8 mouse cellular contexts compared by ENCODE assay signal in genomic region chr1:134037172-134037571, GRCm38 (mm10). TPM values are rescaled to one million over a fixed set of nuclear protein-coding genes. Genes with fewer than 3 reads are reported as not detected.
A peak's percentile ranks its signal among the peaks of the same experiment; 100 is the strongest.
DNase-seq lines count a peak whose midpoint lies in the region; ATAC-seq and TF ChIP-seq lines count a peak whose summit lies in the region.

Fmod (plus strand) TSS chr1:134037254.

- no peaks in the 10 kb centered on the region for H3K4me1 ChIP-seq in kidney, adult 2 months (ENCODE audit: control insufficient read depth, insufficient read depth, low read length)
- H3K4me1 ChIP-seq in embryonic facial prominence, embryonic 13.5 days = peaks cover 19% of the 10 kb centered on the region
- H3K4me1 ChIP-seq in heart, embryonic 15.5 days (replicated peaks) = peaks cover 17% of the 10 kb centered on the region
- H3K4me1 ChIP-seq in lung, embryonic 14.5 days (ENCODE audit: insufficient read depth) = peaks cover 7% of the 10 kb centered on the region; the same call in 1 of the 2 replicates

- 0 out of 2 replicates have a peak, but pooled peaks have one; percentile 48 for ATAC-seq in embryonic facial prominence, embryonic 13.5 days (ENCODE audit: insufficient number of reproducible peaks, insufficient read depth, low FRiP score, low TSS enrichment, low read depth)
- peak; percentile 61 for ATAC-seq in heart, embryonic 15.5 days (replicated peaks; ENCODE audit: insufficient number of reproducible peaks, insufficient read depth, low FRiP score, low read depth)
- peak; percentile 83 for ATAC-seq in lung, embryonic 14.5 days (ENCODE audit: insufficient read depth)

- H3K36me3 ChIP-seq in kidney, adult 2 months (ENCODE audit: control insufficient read depth, insufficient read depth, low read length) = no peaks in the 10 kb centered on the region
- H3K36me3 ChIP-seq in embryonic facial prominence, embryonic 13.5 days = no peaks in the 10 kb centered on the region
- no peaks in the 10 kb centered on the region for H3K36me3 ChIP-seq in heart, embryonic 15.5 days
- H3K36me3 ChIP-seq in lung, embryonic 14.5 days (ENCODE audit: insufficient read depth) = no peaks in the 10 kb centered on the region

- peak within 1 kb of the TSS; percentile 42 for H3K4me2 ChIP-seq in embryonic facial prominence, embryonic 13.5 days
- peak within 1 kb of the TSS; percentile 49 for H3K4me2 ChIP-seq in heart, embryonic 15.5 days
- peak within 1 kb of the TSS; percentile 56 for H3K4me2 ChIP-seq in lung, embryonic 14.5 days

- H3K4me3 ChIP-seq in kidney, adult 2 months (ENCODE audit: insufficient read depth, low read depth, low read length) = no peak within 1 kb of the TSS
- H3K4me3 ChIP-seq in embryonic facial prominence, embryonic 13.5 days = no peak within 1 kb of the TSS
- peak within 1 kb of the TSS; percentile 17 for H3K4me3 ChIP-seq in heart, embryonic 15.5 days
- peak within 1 kb of the TSS; percentile 33 for H3K4me3 ChIP-seq in lung, embryonic 14.5 days (ENCODE audit: low read depth, low read length)

- TF ChIP-seq POLR2A in kidney, adult 2 months (IDR thresholded peaks at IDR 0.05; ENCODE audit: low read depth, low read length) = no peak

- no peaks in the 10 kb centered on the region for H3K9me3 ChIP-seq in embryonic facial prominence, embryonic 13.5 days
- H3K9me3 ChIP-seq in heart, embryonic 15.5 days (replicated peaks) = no peaks in the 10 kb centered on the region
- no peaks in the 10 kb centered on the region for H3K9me3 ChIP-seq in lung, embryonic 14.5 days (ENCODE audit: low read depth, low read length)

- no peak within 1 kb of the TSS for H3K27ac ChIP-seq in kidney, adult 2 months (ENCODE audit: insufficient read depth, low read depth, low read length)
- peak within 1 kb of the TSS; percentile 63 for H3K27ac ChIP-seq in embryonic facial prominence, embryonic 13.5 days
- H3K27ac ChIP-seq in heart, embryonic 15.5 days = peak within 1 kb of the TSS; percentile 56
- H3K27ac ChIP-seq in lung, embryonic 14.5 days (ENCODE audit: low read depth) = peak within 1 kb of the TSS; percentile 85

- H3K27me3 ChIP-seq in kidney, adult 2 months (replicated peaks; ENCODE audit: control insufficient read depth, insufficient read depth, low read length) = no peaks in the 10 kb centered on the region
- no peaks in the 10 kb centered on the region for H3K27me3 ChIP-seq in embryonic facial prominence, embryonic 13.5 days
- H3K27me3 ChIP-seq in heart, embryonic 15.5 days = no peaks in the 10 kb centered on the region
- H3K27me3 ChIP-seq in lung, embryonic 14.5 days (ENCODE audit: insufficient read depth, low read length) = no peaks in the 10 kb centered on the region

- TF ChIP-seq CTCF in kidney, adult 2 months (conservative IDR thresholded peaks at IDR 0.05; ENCODE audit: insufficient read depth, insufficient read length, low read depth, low read length) = no peak
- TF ChIP-seq CTCF in lung, embryonic 14.5 days (IDR thresholded peaks at IDR 0.05; ENCODE audit: low read depth) = no peak

- 22% methylated on average over 9 of the region's 9 CpGs for WGBS in kidney, adult 2 months
- 25% methylated on average over 9 of the region's 9 CpGs for WGBS in embryonic facial prominence, embryonic 13.5 days
- WGBS in heart, embryonic 15.5 days = 14% methylated on average over 9 of the region's 9 CpGs
- 13% methylated on average over 9 of the region's 9 CpGs for WGBS in lung, embryonic 14.5 days

- 0 out of 2 replicates have a peak within 1 kb of the TSS, but pooled peaks have one; percentile 6 for H3K9ac ChIP-seq in embryonic facial prominence, embryonic 13.5 days
- H3K9ac ChIP-seq in heart, embryonic 15.5 days = no peak within 1 kb of the TSS
- H3K9ac ChIP-seq in lung, embryonic 14.5 days = peak within 1 kb of the TSS; percentile 19

- peak; percentile 28 for DNase-seq in kidney, adult 2 months
- no peak for DNase-seq in kidney, adult 18-20 months
- peak; percentile 86 for DNase-seq in lung, embryonic 14.5 days
- no peak for DNase-seq in ovary, adult 18-20 months (ENCODE audit: low spot score)
- no peak for DNase-seq in right cerebral cortex, postnatal 14 days
- DNase-seq in right cerebral cortex, postnatal 10 days (ENCODE audit: low spot score in 2 of 2) = no peak

RNA-seq across cellular contexts. Expression of gene Fmod, which starts in this region (rescaled TPM):
- 9.7 and 11.9 TPM in 2 replicates for polyA plus RNA-seq in kidney, adult 2 months (2012; rRNA removed)
- 9.6 and 10.1 TPM in 2 replicates for polyA plus RNA-seq in embryonic facial prominence, embryonic 13.5 days (2015; fragmentation: Nextera tagmentation; extraction: Ambion mirVana)
- 23.3 and 32.3 TPM in 2 replicates for polyA plus RNA-seq in heart, embryonic 15.5 days (2015; fragmentation: Nextera tagmentation; extraction: Ambion mirVana)
- 173 and 174 TPM in 2 replicates for polyA plus RNA-seq in lung, embryonic 14.5 days (2014; fragmentation: Nextera tagmentation; extraction: Ambion mirVana)

Comparison
In these comparisons a context has a peak if more than half of its experiments do, and no peak if none do; other contexts are left out.
1. DNase-seq: peak in kidney, adult 2 months (single experiment) and lung, embryonic 14.5 days (single experiment); none in kidney, adult 18-20 months (single experiment), ovary, adult 18-20 months (single experiment), right cerebral cortex, postnatal 14 days (single experiment) and right cerebral cortex, postnatal 10 days (0 of 2).
2. H3K4me3 ChIP-seq: peak in heart, embryonic 15.5 days (single experiment) and lung, embryonic 14.5 days (single experiment); none in kidney, adult 2 months (single experiment) and embryonic facial prominence, embryonic 13.5 days (single experiment).
3. Peak in every context shown above with its lines, with median percentiles within 50 percentile points of each other: ATAC-seq and H3K4me2 ChIP-seq.